Mouse (Mus musculus) liver, embryonic 11.5 days (tissue): ENCODE data around the gene Acp5. TPM values are rescaled to one million over a fixed set of nuclear protein-coding genes. Genes with fewer than 3 reads are reported as not detected.

Source experiments
- ATAC-seq: fragments of 200-750 bp; cut with Nextera tagmentation; replicated peaks from 2 replicates; pipeline ENCODE4 v1.8.0; 2017; ENCODE audit warnings: moderate number of reproducible peaks, mild to moderate bottlenecking, moderate TSS enrichment, moderate library complexity; ENCODE audit not compliant: low FRiP score
- DNase-seq: peaks from one replicate; pipeline ENCODE4 v3.0.0-alpha.2; 2017; ENCODE audit warnings: low spot score
- H3K27ac ChIP-seq: fragments of 300-500 bp; sonication (generic); 2 replicates; pipeline ENCODE4 v1.5.1; 2014; ENCODE audit warnings: mild to moderate bottlenecking, low read depth, low read length, control low read depth
- H3K27me3 ChIP-seq: fragments of 300-500 bp; sonication (generic); replicated peaks from 2 replicates; pipeline ENCODE4 v1.6.1; 2014; ENCODE audit warnings: low read length, mixed read lengths; ENCODE audit not compliant: control insufficient read depth, insufficient read depth
- H3K36me3 ChIP-seq: fragments of 300-500 bp; sonication (generic); 2 replicates; pipeline ENCODE4 v1.6.1; 2014; ENCODE audit warnings: mild to moderate bottlenecking, low read length, moderate library complexity, mixed read lengths; ENCODE audit not compliant: control insufficient read depth, insufficient read depth
- H3K4me1 ChIP-seq: fragments of 300-500 bp; sonication (generic); replicated peaks from 2 replicates; pipeline ENCODE4 v1.6.1; 2014; ENCODE audit warnings: low read length, mixed read lengths; ENCODE audit not compliant: control insufficient read depth, insufficient read depth
- H3K4me2 ChIP-seq: fragments of 300-500 bp; sonication (generic); 2 replicates; pipeline ENCODE4 v1.6.1; 2014; ENCODE audit warnings: mild to moderate bottlenecking, control low read depth, moderate library complexity
- H3K4me3 ChIP-seq: fragments of 300-500 bp; sonication (generic); 2 replicates; pipeline ENCODE4 v1.5.1; 2014; ENCODE audit warnings: low read depth, low read length, control low read depth
- H3K9ac ChIP-seq: fragments of 300-500 bp; sonication (generic); 2 replicates; pipeline ENCODE4 v1.6.1; 2014; ENCODE audit warnings: low read depth, low read length, control low read depth
- H3K9me3 ChIP-seq: fragments of 300-500 bp; sonication (generic); 2 replicates; pipeline ENCODE4 v1.6.1; 2016; ENCODE audit warnings: low read length, inconsistent platforms, mixed read lengths; ENCODE audit not compliant: control insufficient read depth
- WGBS: fragments of 180-500 bp; shearing (Covaris S2); extraction: QIAGEN DNeasy Blood & Tissue Kit; methylation state at CpG from one replicate; pipeline ENCODE4 v1.1.7; 2014; 5-methylcytosine and 5-hydroxymethylcytosine counted together
- polyA plus RNA-seq: library from polyadenylated mRNA; unstranded; fragments of >200 nt; fragmentation: Nextera tagmentation; extraction: Ambion mirVana; gene quantifications from 2 replicates; pipeline ENCODE4 v1.2.1, GENCODE M21; 2014

Acp5 gene
- polyA plus RNA-seq, 1 experiment from 2014 or later: 156 TPM

GRCm38 (mm10) chr9:22149426-22150248, 14.1 kb upstream of the Acp5 start:
- no peaks in the 10 kb centered on the region for H3K36me3 ChIP-seq
- peaks cover 3% of the 10 kb centered on the region; the same call in 1 of the 2 replicates for H3K9me3 ChIP-seq
- no peak for DNase-seq
- no peak overlapping the region for H3K27ac ChIP-seq
- no peak overlapping the region for H3K4me3 ChIP-seq
- peak; percentile 88 for ATAC-seq
- 62% methylated on average over 20 of the region's 20 CpGs for WGBS
- no peaks in the 10 kb centered on the region for H3K4me1 ChIP-seq
- no peaks in the 10 kb centered on the region for H3K27me3 ChIP-seq
- H3K9ac ChIP-seq: no peak overlapping the region
- peak overlapping the region; percentile 17 for H3K4me2 ChIP-seq

- no peak overlapping the region for H3K9ac ChIP-seq
- H3K4me3 ChIP-seq: no peak overlapping the region
- 70% methylated on average over 7 of the region's 8 CpGs for WGBS
- no peaks in the 10 kb centered on the region for H3K9me3 ChIP-seq
- no peaks in the 10 kb centered on the region for H3K4me1 ChIP-seq
- H3K27ac ChIP-seq: no peak overlapping the region
- ATAC-seq: no peak
- DNase-seq: no peak
- no peak overlapping the region for H3K4me2 ChIP-seq
- H3K36me3 ChIP-seq: no peaks in the 10 kb centered on the region
- no peaks in the 10 kb centered on the region for H3K27me3 ChIP-seq
These were observed 8.9 kb upstream of the Acp5 start for GRCm38 (mm10) chr9:22144304-22144965.

GRCm38 (mm10) chr9:22143108-22144037, 7.9 kb upstream of the Acp5 start:
- Histone ChIP-seq H3K27ac (no peak overlapping the region), H3K9ac (no peak overlapping the region), H3K9me3 (peaks cover 4% of the 10 kb centered on the region; the same call in 1 of the 2 replicates), H3K4me3 (no peak overlapping the region), H3K36me3 (no peaks in the 10 kb centered on the region), H3K4me2 (no peak overlapping the region), H3K4me1 (no peaks in the 10 kb centered on the region), H3K27me3 (no peaks in the 10 kb centered on the region)
- DNase-seq: peak; percentile 80
- WGBS: 49% methylated on average over 17 of the region's 17 CpGs
- ATAC-seq: peak; percentile 51

DNA sequence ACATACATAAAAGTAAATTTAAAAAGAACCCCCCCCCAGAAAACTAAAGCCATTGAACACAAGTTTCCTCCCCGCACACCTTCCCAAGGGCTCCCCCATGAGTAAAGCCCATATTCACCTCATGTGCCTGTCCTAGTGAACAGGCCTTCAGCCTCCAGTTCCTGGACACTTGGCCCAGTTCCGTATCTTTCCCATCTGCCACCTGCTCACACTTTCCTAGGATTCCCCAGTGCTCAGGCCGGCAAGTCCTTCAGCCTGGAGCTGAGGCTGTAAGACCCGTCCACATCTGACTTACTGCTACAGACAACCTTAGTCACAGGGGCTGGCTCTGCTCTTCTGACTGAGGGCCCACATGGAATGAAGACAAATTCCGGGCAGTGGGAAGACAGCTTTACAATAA, 4.2 kb upstream of the Acp5 start:
- H3K9me3 ChIP-seq: peaks cover 4% of the 10 kb centered on the region; the same call in 1 of the 2 replicates
- peaks cover 14% of the 10 kb centered on the region for H3K4me1 ChIP-seq
- WGBS: 91% methylated on average over 5 of the region's 5 CpGs
- H3K36me3 ChIP-seq: no peaks in the 10 kb centered on the region
- no peak overlapping the region for H3K27ac ChIP-seq
- DNase-seq: no peak
- no peak for ATAC-seq
- no peak overlapping the region for H3K9ac ChIP-seq
- H3K27me3 ChIP-seq: no peaks in the 10 kb centered on the region
- H3K4me2 ChIP-seq: no peak overlapping the region
- no peak overlapping the region for H3K4me3 ChIP-seq

- Histone ChIP-seq H3K4me1 (peaks cover 18% of the 10 kb centered on the region), H3K4me2 (no peak overlapping the region), H3K27me3 (no peaks in the 10 kb centered on the region), H3K9me3 (peaks cover 4% of the 10 kb centered on the region; the same call in 1 of the 2 replicates), H3K9ac (no peak overlapping the region), H3K36me3 (no peaks in the 10 kb centered on the region), H3K27ac (no peak overlapping the region), H3K4me3 (no peak overlapping the region)
- ATAC-seq (no peak), DNase-seq (no peak)
- WGBS: 31% methylated on average over 2 of the region's 2 CpGs
These were observed 3.0 kb upstream of the Acp5 start for GRCm38 (mm10) chr9:22138480-22138879.

GRCm38 (mm10) chr9:22136765-22137547, 1.4 kb upstream of the Acp5 start:
- Histone ChIP-seq H3K4me1 (peaks cover 23% of the 10 kb centered on the region), H3K36me3 (no peaks in the 10 kb centered on the region), H3K9ac (peak overlapping the region; percentile 60), H3K27me3 (no peaks in the 10 kb centered on the region), H3K4me2 (peak overlapping the region; percentile 58), H3K4me3 (peak overlapping the region; percentile 53), H3K9me3 (peaks cover 4% of the 10 kb centered on the region; the same call in 1 of the 2 replicates), H3K27ac (peak overlapping the region; percentile 95)
- ATAC-seq (peak; percentile 27; the same call in 1 of the 2 replicates), DNase-seq (no peak)
- 20% methylated on average over 23 of the region's 23 CpGs for WGBS

- H3K9ac ChIP-seq: peak overlapping the region; percentile 71
- H3K9me3 ChIP-seq: peaks cover 4% of the 10 kb centered on the region; the same call in 1 of the 2 replicates
- H3K4me3 ChIP-seq: peak overlapping the region; percentile 53
- H3K36me3 ChIP-seq: no peaks in the 10 kb centered on the region
- H3K27ac ChIP-seq: peak overlapping the region; percentile 90
- H3K4me1 ChIP-seq: peaks cover 37% of the 10 kb centered on the region
- no peaks in the 10 kb centered on the region for H3K27me3 ChIP-seq
- DNase-seq (no peak), ATAC-seq (peak; percentile 48)
- 67% methylated on average over 9 of the region's 9 CpGs for WGBS
- H3K4me2 ChIP-seq: peak overlapping the region; percentile 95
These were observed 395 bp downstream of the Acp5 start for GRCm38 (mm10) chr9:22134988-22135643.
